Mouse (Mus musculus) neural tube, embryonic 12.5 days (tissue): ENCODE measurements around the gene Ppp1r9a. TPM values are rescaled to one million over a fixed set of nuclear protein-coding genes. Genes with fewer than 3 reads are reported as not detected.

ENCODE experiments used
- ATAC-seq: fragments of 200-750 bp; cut with Nextera tagmentation; 2 replicates; pipeline ENCODE4 v1.8.0; 2017; ENCODE audit warnings: low read depth, mild to moderate bottlenecking, moderate TSS enrichment, moderate library complexity; ENCODE audit not compliant: low FRiP score
- H3K27ac ChIP-seq: fragments of 300-500 bp; sonication (generic); 2 replicates; pipeline ENCODE4 v1.5.1; 2016
- H3K27me3 ChIP-seq: fragments of 300-500 bp; sonication (generic); replicated peaks from 2 replicates; pipeline ENCODE4 v1.6.1; 2016; ENCODE audit warnings: mild to moderate bottlenecking
- H3K36me3 ChIP-seq: fragments of 300-500 bp; sonication (generic); 2 replicates; pipeline ENCODE4 v1.6.1; 2016; ENCODE audit warnings: mild to moderate bottlenecking
- H3K4me1 ChIP-seq: fragments of 300-500 bp; sonication (generic); 2 replicates; pipeline ENCODE4 v1.6.1; 2016
- H3K4me2 ChIP-seq: fragments of 300-500 bp; sonication (generic); replicated peaks from 2 replicates; pipeline ENCODE4 v1.6.1; 2016; ENCODE audit warnings: mild to moderate bottlenecking
- H3K4me3 ChIP-seq: fragments of 300-500 bp; sonication (generic); 2 replicates; pipeline ENCODE4 v1.5.1; 2016
- H3K9ac ChIP-seq: fragments of 300-500 bp; sonication (generic); 2 replicates; pipeline ENCODE4 v1.6.1; 2016; ENCODE audit warnings: mild to moderate bottlenecking
- H3K9me3 ChIP-seq: fragments of 300-500 bp; sonication (generic); 2 replicates; pipeline ENCODE4 v1.6.1; 2016; ENCODE audit warnings: mild to moderate bottlenecking
- WGBS: fragments of 180-500 bp; shearing (Covaris S2); methylation state at CpG from one replicate; pipeline ENCODE4 v1.1.7; 2016; 5-methylcytosine and 5-hydroxymethylcytosine counted together
- polyA plus RNA-seq: library from polyadenylated mRNA; unstranded; fragments of >200 nt; fragmentation: Nextera tagmentation; extraction: Ambion mirVana; gene quantifications from 2 replicates; pipeline ENCODE4 v1.2.1, GENCODE M21; 2016

Ppp1r9a gene
- polyA plus RNA-seq, 1 experiment from 2014 or later: 24.8 TPM

- Histone ChIP-seq H3K27me3 (no peaks in the 10 kb centered on the region), H3K4me1 (peaks cover 4% of the 10 kb centered on the region), H3K36me3 (no peaks in the 10 kb centered on the region), H3K9me3 (no peaks in the 10 kb centered on the region), H3K27ac (no peak overlapping the region), H3K4me2 (no peak overlapping the region), H3K4me3 (no peak overlapping the region), H3K9ac (no peak overlapping the region)
- ATAC-seq: no peak
- 48% methylated on average over 5 of the region's 5 CpGs for WGBS
Measured at GRCm38 (mm10) chr6:5080496-5080895, 177.8 kb downstream of the Ppp1r9a start.

GRCm38 (mm10) chr6:5081099-5081498 is 178.4 kb downstream of the Ppp1r9a start:
- Histone ChIP-seq H3K36me3 (no peaks in the 10 kb centered on the region), H3K27me3 (no peaks in the 10 kb centered on the region), H3K4me2 (no peak overlapping the region), H3K9me3 (no peaks in the 10 kb centered on the region), H3K27ac (no peak overlapping the region), H3K4me3 (no peak overlapping the region), H3K9ac (no peak overlapping the region), H3K4me1 (peaks cover 4% of the 10 kb centered on the region)
- no peak for ATAC-seq
- WGBS: 67% methylated on average over 8 of the region's 8 CpGs

GRCm38 (mm10) chr6:5082144-5082543 is 179.4 kb downstream of the Ppp1r9a start:
- H3K27ac ChIP-seq: no peak overlapping the region
- no peaks in the 10 kb centered on the region for H3K9me3 ChIP-seq
- H3K9ac ChIP-seq: no peak overlapping the region
- no peaks in the 10 kb centered on the region for H3K27me3 ChIP-seq
- H3K4me2 ChIP-seq: no peak overlapping the region
- peaks cover 4% of the 10 kb centered on the region for H3K4me1 ChIP-seq
- no peak for ATAC-seq
- H3K36me3 ChIP-seq: no peaks in the 10 kb centered on the region
- H3K4me3 ChIP-seq: no peak overlapping the region

GRCm38 (mm10) chr6:5082740-5083139 is 180.0 kb downstream of the Ppp1r9a start:
- H3K4me2 ChIP-seq: no peak overlapping the region
- peaks cover 4% of the 10 kb centered on the region for H3K4me1 ChIP-seq
- 13% methylated on average over 2 of the region's 2 CpGs for WGBS
- no peak overlapping the region for H3K9ac ChIP-seq
- no peak overlapping the region for H3K27ac ChIP-seq
- no peak for ATAC-seq
- H3K9me3 ChIP-seq: no peaks in the 10 kb centered on the region
- no peaks in the 10 kb centered on the region for H3K36me3 ChIP-seq
- H3K27me3 ChIP-seq: no peaks in the 10 kb centered on the region
- no peak overlapping the region for H3K4me3 ChIP-seq

DNA sequence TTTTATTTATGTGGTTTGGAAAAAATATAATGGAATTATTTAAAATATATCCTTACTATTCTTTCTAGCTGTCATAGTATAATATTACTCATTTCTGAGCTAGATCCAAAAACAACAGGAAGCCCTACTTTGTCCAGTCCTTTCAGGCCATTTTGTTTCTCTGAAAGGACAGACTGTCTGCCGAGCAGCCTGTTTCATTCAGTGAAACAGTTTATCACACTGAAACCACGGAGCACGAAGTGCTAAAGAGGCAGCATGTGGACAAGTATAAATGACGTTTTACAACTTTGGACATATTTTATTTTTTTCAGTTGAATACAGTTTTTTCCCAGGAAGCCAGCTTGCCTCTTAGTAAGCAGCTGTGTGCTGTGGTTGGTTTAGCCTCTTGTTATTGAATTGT is 181.2 kb downstream of the Ppp1r9a start:
- H3K27me3 ChIP-seq: no peaks in the 10 kb centered on the region
- H3K4me2 ChIP-seq: no peak overlapping the region
- peaks cover 4% of the 10 kb centered on the region for H3K4me1 ChIP-seq
- H3K4me3 ChIP-seq: no peak overlapping the region
- no peak for ATAC-seq
- no peak overlapping the region for H3K27ac ChIP-seq
- H3K9ac ChIP-seq: no peak overlapping the region
- WGBS: 3% methylated on average over 4 of the region's 4 CpGs
- no peaks in the 10 kb centered on the region for H3K9me3 ChIP-seq
- no peaks in the 10 kb centered on the region for H3K36me3 ChIP-seq

GRCm38 (mm10) chr6:5091873-5092272 is 189.2 kb downstream of the Ppp1r9a start:
- no peak overlapping the region for H3K4me3 ChIP-seq
- 83% methylated on average over 7 of the region's 7 CpGs for WGBS

GRCm38 (mm10) chr6:5092795-5093194 is 190.1 kb downstream of the Ppp1r9a start:
- Histone ChIP-seq H3K27me3 (no peaks in the 10 kb centered on the region), H3K9me3 (no peaks in the 10 kb centered on the region), H3K27ac (no peak overlapping the region), H3K4me3 (no peak overlapping the region), H3K9ac (no peak overlapping the region), H3K4me1 (peaks cover 7% of the 10 kb centered on the region; the same call in 1 of the 2 replicates), H3K36me3 (no peaks in the 10 kb centered on the region), H3K4me2 (no peak overlapping the region)
- ATAC-seq: no peak
- 85% methylated on average over 4 of the region's 4 CpGs for WGBS

More at GRCm38 (mm10) chr6:5091873-5092272, 189.2 kb downstream of the Ppp1r9a start:
- H3K4me1 ChIP-seq: peaks cover 7% of the 10 kb centered on the region; the same call in 1 of the 2 replicates
- no peak overlapping the region for H3K27ac ChIP-seq
- H3K4me2 ChIP-seq: no peak overlapping the region
- H3K27me3 ChIP-seq: no peaks in the 10 kb centered on the region
- ATAC-seq: no peak
- H3K36me3 ChIP-seq: no peaks in the 10 kb centered on the region
- H3K9me3 ChIP-seq: no peaks in the 10 kb centered on the region
- no peak overlapping the region for H3K9ac ChIP-seq

DNA sequence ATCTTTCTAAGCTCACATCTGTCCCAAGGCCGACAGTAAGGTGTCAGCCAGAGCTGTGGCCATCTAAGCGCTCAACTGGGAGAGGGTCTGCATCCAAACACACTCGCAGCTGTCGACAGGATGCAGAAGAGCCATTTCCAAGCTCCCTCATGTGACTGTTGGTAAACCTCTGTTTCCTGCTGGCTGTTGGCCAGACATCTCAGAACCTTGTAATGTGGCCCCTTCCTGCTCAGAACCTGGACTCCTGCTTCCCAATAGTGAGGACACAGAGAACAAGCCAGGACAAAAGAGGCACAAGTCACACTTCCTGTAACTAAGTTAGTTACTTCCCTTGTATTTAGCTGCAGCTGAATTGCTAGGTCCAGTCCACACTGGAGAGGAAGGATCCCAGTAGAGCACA is 190.8 kb downstream of the Ppp1r9a start:
- Histone ChIP-seq H3K9ac (no peak overlapping the region), H3K27me3 (no peaks in the 10 kb centered on the region), H3K4me2 (no peak overlapping the region), H3K9me3 (no peaks in the 10 kb centered on the region), H3K27ac (no peak overlapping the region), H3K4me3 (no peak overlapping the region), H3K4me1 (peaks cover 7% of the 10 kb centered on the region; the same call in 1 of the 2 replicates), H3K36me3 (no peaks in the 10 kb centered on the region)
- WGBS: 81% methylated on average over 4 of the region's 4 CpGs
- ATAC-seq: no peak

GRCm38 (mm10) chr6:5095365-5095973 is 192.8 kb downstream of the Ppp1r9a start:
- H3K4me1 ChIP-seq: peaks cover 13% of the 10 kb centered on the region; the same call in 1 of the 2 replicates
- no peaks in the 10 kb centered on the region for H3K9me3 ChIP-seq
- H3K9ac ChIP-seq: no peak overlapping the region
- WGBS: 75% methylated on average over 9 of the region's 9 CpGs
- H3K4me2 ChIP-seq: no peak overlapping the region
- no peak overlapping the region for H3K27ac ChIP-seq
- ATAC-seq: peak; percentile 33; the same call in 1 of the 2 replicates
- no peaks in the 10 kb centered on the region for H3K36me3 ChIP-seq
- H3K27me3 ChIP-seq: no peaks in the 10 kb centered on the region
- H3K4me3 ChIP-seq: no peak overlapping the region

DNA sequence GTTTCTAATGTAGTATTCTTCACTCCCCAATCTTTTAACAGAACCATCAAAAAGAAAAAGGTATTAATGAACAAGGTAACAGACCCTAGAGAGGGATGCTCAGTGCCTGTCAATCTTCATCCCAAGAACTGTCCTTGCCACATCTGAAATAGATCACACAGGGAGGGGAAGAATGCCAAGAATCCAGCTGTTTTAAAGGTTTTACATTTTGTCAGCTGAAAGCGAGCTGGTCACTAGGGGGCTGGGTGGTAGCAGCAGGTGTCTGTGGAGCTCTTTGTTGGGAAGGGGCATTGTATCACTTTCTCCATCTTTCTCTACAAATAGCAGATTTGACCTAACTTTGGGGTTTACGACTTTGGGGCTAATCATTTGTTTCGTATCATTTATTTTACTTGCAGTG is 194.6 kb downstream of the Ppp1r9a start:
- Histone ChIP-seq H3K36me3 (no peaks in the 10 kb centered on the region), H3K4me1 (peaks cover 13% of the 10 kb centered on the region; the same call in 1 of the 2 replicates), H3K9ac (no peak overlapping the region), H3K4me3 (no peak overlapping the region), H3K27me3 (no peaks in the 10 kb centered on the region), H3K9me3 (no peaks in the 10 kb centered on the region), H3K4me2 (no peak overlapping the region), H3K27ac (no peak overlapping the region)
- 22% methylated on average over 3 of the region's 3 CpGs for WGBS
- no peak for ATAC-seq

GRCm38 (mm10) chr6:5099282-5099681 is 196.6 kb downstream of the Ppp1r9a start:
- Histone ChIP-seq H3K4me1 (peaks cover 13% of the 10 kb centered on the region; the same call in 1 of the 2 replicates), H3K27me3 (no peaks in the 10 kb centered on the region), H3K4me2 (no peak overlapping the region), H3K27ac (no peak overlapping the region), H3K36me3 (no peaks in the 10 kb centered on the region), H3K9me3 (no peaks in the 10 kb centered on the region), H3K4me3 (no peak overlapping the region), H3K9ac (no peak overlapping the region)
- WGBS: 14% methylated on average over 5 of the region's 5 CpGs
- ATAC-seq: no peak

GRCm38 (mm10) chr6:5099842-5100241 is 197.1 kb downstream of the Ppp1r9a start:
- Histone ChIP-seq H3K27ac (no peak overlapping the region), H3K36me3 (no peaks in the 10 kb centered on the region), H3K27me3 (no peaks in the 10 kb centered on the region), H3K4me3 (no peak overlapping the region), H3K9ac (no peak overlapping the region), H3K4me2 (no peak overlapping the region), H3K9me3 (no peaks in the 10 kb centered on the region), H3K4me1 (peaks cover 13% of the 10 kb centered on the region; the same call in 1 of the 2 replicates)
- WGBS: 47% methylated on average over 8 of the region's 8 CpGs
- ATAC-seq: no peak

GRCm38 (mm10) chr6:5100347-5100746 is 197.6 kb downstream of the Ppp1r9a start:
- Histone ChIP-seq H3K27ac (no peak overlapping the region), H3K9me3 (no peaks in the 10 kb centered on the region), H3K27me3 (no peaks in the 10 kb centered on the region), H3K36me3 (no peaks in the 10 kb centered on the region), H3K9ac (no peak overlapping the region), H3K4me2 (no peak overlapping the region), H3K4me3 (no peak overlapping the region), H3K4me1 (peaks cover 12% of the 10 kb centered on the region; the same call in 1 of the 2 replicates)
- ATAC-seq: no peak
- WGBS: 68% methylated on average over 10 of the region's 10 CpGs
